Mouse (Mus musculus) heart, postnatal 14 days (tissue): Measurements from ENCODE around the gene Rpl18a. TPM values are rescaled to one million over a fixed set of nuclear protein-coding genes. Genes with fewer than 3 reads are reported as not detected.

ENCODE experiments used
- DNase-seq, 2 experiments: peaks; one replicate each; pipeline ENCODE4 v3.0.0; 2021 to 2022
- intact Hi-C: fragments of 180-260 bp; cut with DNase I; formaldehyde crosslinking; loops from one replicate; pipeline ENCODE4 v1.15.1; 2025
- total RNA-seq, 2 experiments: library from RNA; stranded (reverse); gene quantifications; 2 replicates each; pipeline ENCODE4 v1.2.3; 2021

Rpl18a gene
- total RNA-seq, 2 experiments from 2014 or later: 901 to 988 TPM

DNA sequence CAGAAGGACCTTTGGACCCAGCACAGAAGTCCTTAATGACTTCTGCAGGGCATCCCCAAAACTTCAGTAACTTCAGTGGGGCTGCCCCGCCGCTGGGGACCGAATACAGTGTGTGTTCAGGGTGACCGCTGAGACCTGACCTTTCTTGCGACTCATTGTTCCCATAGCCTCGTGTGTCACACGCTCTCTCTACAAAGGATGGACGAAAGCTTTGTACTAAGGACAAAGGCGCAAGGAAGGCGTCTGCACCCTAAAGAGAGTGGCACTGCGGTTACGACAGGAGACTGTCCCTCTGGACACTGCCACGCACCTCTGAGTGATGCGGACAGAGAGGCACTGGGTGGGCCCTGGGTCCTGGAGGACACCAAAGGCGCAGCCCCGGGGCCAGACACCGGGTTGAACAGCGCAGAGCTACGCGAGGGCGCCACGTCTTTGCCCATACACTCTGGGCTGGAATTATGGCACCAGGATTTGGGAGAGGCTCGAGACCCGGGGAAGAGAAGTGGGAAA is 32.4 kb downstream of the Rpl18a start:
- peak; percentile 37 to 45 for DNase-seq

GRCm38 (mm10) chr8:70863956-70864711 is 33.1 kb downstream of the Rpl18a start:
- intact Hi-C loops: no loop called here
- peak; percentile 42 to 51 for DNase-seq

More for the DNA sequence above, 32.4 kb downstream of the Rpl18a start:
- intact Hi-C loops: no loop called here

DNA sequence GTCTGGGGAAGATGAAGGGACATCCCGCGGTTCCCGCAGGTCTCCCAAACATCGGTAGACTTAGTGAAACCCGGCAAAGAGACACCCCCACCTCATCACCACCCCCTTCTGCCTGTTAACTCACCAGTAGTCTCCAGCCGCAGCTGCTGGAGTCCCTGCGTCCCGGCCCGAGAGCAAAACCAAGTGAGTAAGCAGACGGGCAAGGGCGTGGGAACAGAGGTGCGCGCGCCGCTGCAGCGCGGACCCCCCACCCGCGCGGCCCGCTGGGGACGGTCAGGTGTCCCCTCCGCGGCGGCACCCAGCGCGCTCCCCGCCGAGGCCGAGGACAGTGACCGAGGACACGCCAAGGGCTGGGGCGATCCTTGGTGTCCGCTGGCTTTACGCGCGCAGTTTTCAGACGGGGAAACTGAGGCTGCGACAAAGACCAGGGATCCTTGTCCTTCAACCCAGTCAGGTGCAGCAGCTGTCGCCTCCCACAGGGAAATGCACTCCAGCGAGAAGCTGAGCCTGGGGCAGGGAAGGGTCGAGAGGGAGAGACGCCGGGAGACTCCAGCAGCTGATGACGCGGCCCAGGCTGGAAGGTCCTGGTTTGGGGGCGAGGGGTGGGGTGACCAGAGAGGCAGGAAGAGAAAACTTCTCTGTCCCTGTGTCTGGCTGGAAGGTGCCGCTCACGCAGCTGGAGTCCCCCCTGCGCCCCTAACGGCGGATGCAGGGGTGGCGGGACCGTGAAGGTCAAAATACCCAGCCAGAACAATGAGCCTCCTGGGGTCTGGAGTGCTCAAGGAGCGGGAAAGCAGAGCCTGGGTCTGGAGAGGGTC is 34.2 kb downstream of the Rpl18a start, which contains the start of gene Kcnn1:
Kcnn1 (minus strand) TSS at position 435 of the 818 bp plus-strand sequence.
- intact Hi-C loops: no loop called here
- DNase-seq: peak in 1 of 2 experiments; percentile 39

GRCm38 (mm10) chr8:70857516-70857915 is 39.7 kb downstream of the Rpl18a start:
- intact Hi-C loops: no loop called here
- DNase-seq: no peak

DNA sequence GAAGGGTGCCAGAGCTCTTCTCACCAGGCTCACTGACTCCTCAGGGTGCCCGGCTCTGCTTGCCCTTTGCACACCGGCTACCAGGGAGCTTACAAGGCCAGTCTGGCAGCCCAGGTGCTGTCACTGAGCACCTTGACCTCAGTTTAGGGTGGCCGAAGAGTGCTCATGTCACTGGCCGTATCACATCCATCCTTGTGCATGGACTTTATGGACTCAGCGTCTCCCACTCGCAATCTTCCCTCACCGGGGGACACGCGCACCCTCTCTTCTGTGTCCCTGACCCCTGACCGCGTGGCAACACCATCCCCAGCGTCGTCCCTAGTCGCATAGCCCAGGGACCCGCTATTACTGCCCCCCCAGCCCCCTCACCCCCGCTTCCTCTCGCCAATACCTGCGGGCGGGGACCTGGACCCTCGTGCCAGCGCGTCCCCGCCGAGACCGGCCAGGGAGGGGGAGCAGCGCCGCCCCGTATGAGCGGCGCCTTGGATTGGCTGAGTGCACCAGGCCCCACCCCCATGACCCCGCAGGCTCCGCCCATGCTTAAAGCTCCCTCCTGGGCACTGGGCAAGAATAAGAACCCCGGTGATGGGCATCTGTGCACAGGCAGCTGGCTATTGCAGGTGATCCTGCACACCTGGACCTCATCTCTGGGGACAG is 40.5 kb downstream of the Rpl18a start:
- peak; percentile 71 to 77 for DNase-seq
- intact Hi-C loops: no loop called here

DNA sequence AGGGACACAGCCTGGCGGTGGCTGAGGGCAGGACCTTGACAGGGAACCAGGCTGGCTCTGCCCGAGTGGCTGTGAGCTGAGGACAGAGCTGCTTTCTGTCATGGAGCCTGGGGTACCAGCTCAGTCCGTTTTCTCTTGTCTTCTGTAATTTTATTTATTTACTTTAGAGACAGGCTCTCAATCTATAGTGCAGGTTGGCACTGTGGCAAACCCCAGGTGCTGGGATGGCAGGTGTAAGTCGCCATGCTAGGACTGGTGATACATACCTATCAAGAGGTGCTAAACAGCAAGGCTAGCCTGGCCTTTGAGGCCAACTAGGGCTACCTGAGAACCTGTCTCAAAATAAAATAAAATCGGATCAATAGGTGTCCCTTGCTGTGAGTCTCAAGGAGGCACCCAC is 41.2 kb downstream of the Rpl18a start:
- intact Hi-C loops: no loop called here
- no peak for DNase-seq

GRCm38 (mm10) chr8:70853863-70854262 is 43.3 kb downstream of the Rpl18a start:
- intact Hi-C loops: no loop called here

DNA sequence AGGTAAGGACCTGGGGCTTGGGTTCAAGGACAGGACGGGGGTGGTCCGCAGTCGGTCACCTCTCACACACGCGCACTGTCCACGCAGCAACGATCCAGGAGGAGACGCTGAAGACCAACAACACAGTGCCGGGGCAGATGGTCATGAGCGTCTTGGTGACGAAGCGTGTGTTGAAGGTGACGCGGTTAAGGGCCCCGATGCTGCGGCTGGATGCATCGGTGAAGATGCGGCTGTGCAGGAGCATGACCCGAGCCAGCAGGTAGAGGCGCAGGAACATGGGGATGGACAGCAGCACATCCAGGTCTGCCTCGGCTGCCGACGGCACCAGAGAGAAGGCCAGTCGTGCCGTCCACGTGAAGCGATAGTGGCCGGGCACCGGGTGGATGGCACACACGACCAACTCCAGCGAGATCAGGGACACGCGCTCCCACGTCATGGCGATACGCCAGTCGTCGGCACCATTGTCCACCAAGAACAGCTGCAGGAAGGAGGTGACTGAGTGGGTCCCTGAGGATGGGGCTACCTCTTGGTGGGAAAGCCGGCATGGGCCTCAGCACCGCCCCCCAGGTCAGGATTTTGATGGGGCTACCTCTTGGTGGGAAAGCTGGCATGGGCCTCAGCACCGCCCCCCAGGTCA is 44.5 kb downstream of the Rpl18a start:
- intact Hi-C loops: no loop called here
- no peak for DNase-seq

More at GRCm38 (mm10) chr8:70853863-70854262, 43.3 kb downstream of the Rpl18a start:
- no peak for DNase-seq

DNA sequence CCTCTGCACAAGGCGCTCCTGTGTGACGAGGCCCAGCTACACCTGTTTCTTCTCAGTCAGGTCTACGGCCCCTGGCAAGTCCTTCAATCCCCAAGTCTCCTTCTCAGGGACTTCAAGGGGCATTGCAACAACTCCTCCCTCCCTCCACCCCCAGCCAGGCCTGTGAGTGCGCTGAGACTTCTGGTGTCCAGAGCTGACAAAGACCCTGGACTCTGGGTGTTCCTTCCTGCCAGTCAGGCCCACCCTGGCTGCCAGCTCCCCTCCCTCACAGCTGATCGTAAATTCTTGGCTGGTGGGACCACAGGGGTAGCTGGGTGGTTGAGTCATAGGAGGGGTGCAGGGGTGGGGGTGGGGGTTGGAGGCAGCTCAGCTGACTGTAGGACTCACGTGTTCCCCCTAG is 45.4 kb downstream of the Rpl18a start:
- DNase-seq: no peak
- intact Hi-C loops: no loop called here

- intact Hi-C loops: no loop called here
- DNase-seq: no peak
These were observed 46.3 kb downstream of the Rpl18a start for GRCm38 (mm10) chr8:70850947-70851346.

DNA sequence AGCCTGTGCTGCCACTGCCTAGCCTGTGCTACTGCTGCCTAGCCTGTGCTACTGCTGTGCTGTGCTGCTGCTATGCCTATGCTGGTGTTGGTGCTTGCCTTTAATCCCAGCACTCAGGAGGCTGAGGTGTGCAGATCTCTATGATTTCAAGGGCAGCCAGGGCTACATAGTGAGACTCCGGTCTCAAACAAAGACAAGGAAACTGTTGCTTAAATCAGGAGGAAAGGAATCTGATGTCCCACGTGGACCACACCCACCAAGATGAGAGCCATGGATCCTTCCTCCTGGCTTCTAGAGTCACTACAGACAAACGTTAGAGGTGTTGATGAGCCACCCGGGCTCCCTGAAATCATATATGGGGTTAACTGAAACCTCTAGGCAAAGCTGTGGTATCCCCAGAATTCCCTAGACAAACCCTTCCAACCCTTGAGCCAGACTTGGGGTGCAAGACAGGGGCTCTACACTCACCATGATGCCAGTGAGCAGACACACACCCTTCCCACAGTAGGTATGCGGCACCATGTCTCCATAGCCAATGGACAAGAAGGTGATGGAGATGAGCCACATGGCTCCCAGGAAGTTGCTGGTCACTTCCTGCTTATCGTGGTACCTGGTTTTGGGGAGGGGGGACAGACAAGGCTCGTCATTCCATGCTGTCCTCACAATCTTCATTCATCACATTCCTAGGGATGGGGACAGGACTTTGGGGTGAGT is 46.9 kb downstream of the Rpl18a start:
- DNase-seq: no peak
- intact Hi-C loops: no loop called here

- intact Hi-C loops: loop anchor here (5.0 kb wide), 1 partner anchor 37 kb away; no protein-coding TSS in a partner anchor
- DNase-seq: peak; percentile 47 to 48
These were observed 47.8 kb downstream of the Rpl18a start for GRCm38 (mm10) chr8:70849333-70849990.

DNA sequence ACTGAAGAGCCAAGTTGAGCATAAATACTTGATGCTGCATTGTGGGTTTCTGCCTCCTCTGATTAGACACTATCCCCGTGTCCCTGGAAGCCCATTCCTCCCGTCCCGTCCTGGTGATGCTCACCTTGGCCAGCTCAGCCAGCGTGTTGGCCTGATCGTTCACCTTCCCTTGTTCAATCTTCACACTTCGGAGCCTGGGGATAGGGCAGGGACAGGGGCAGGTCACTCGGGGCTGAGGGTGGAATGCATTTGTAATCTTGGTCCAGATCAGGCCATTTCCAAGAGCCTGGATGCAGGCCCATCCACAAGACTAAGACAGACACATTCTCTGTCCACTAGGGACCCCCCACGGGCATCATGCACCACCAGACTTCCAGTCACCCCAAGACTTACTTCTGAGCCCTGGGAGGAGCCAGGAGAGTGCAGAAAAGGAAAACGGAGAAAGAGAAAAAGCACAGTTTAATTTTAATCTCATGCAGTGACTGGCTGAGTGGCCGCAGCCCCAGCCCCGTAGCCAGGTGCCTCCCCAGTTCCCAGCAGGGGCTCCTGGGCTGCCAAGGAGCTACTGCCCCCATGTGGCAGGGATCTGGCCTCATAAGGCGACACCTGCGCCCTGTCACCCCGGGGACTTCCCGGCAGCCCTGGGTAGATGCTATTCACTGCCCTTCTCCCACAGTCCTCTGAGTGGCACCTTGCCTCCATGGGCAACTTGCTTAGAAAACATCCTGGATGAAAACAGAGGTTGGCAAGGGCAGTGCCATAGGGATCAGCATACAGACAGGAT is 50.6 kb downstream of the Rpl18a start:
- no peak for DNase-seq
- intact Hi-C loops: loop anchor here (5.0 kb wide), 1 partner anchor 34 kb away; no protein-coding TSS in a partner anchor

DNA sequence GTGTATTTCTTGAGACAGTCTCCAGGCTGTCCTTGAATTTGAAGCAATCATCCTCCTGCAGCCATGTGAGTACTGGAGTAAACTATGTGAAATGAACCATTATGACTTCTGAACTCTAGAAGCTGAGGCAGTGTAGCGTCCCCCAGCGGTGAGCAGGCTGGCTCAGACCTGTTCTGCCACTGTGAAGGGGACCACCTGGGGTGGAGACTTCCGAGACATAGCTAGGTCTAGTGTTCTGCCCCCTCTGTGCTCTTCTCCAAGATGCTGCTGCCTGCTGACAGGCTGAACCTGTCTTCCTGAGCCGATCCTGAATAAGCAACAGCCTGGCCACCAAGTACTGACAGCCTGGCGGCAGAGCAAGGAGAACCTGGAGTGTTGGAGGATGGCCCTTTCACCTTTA is 52.1 kb downstream of the Rpl18a start:
- intact Hi-C loops: loop anchor here (5.0 kb wide), 1 partner anchor 33 kb away; no protein-coding TSS in a partner anchor
- DNase-seq: no peak
